Mouse (Mus musculus) heart, adult 2 months (tissue): ENCODE data around the gene Smim27. TPM values are rescaled to one million over a fixed set of nuclear protein-coding genes. Genes with fewer than 3 reads are reported as not detected.

Experiments
- DNase-seq, 2 experiments: peaks; one replicate each; pipeline ENCODE4 v3.0.0; 2021
- H3K27ac ChIP-seq: fragments of 200-600 bp; 2 replicates; pipeline ENCODE4 v1.8.1; 2022
- H3K27me3 ChIP-seq: fragments of 200-500 bp; 2 replicates; pipeline ENCODE4 v1.6.1; 2012; ENCODE audit warnings: mild to moderate bottlenecking, low read length, inconsistent platforms, mixed read lengths; ENCODE audit not compliant: control insufficient read depth, insufficient read depth
- H3K36me3 ChIP-seq: fragments of 200-500 bp; 2 replicates; pipeline ENCODE4 v1.6.1; 2012; ENCODE audit warnings: low read length, inconsistent platforms; ENCODE audit not compliant: control insufficient read depth, insufficient read depth
- H3K4me1 ChIP-seq: fragments of 200-500 bp; 2 replicates; pipeline ENCODE4 v1.6.1; 2011; ENCODE audit warnings: low read length; ENCODE audit not compliant: control insufficient read depth, insufficient read depth
- H3K4me3 ChIP-seq: fragments of 200-600 bp; 2 replicates; pipeline ENCODE4 v1.8.1; 2022
- H3K79me2 ChIP-seq: fragments of 200-500 bp; replicated peaks from 2 replicates; pipeline ENCODE4 v1.6.1; 2012; ENCODE audit warnings: mild to moderate bottlenecking, inconsistent platforms, low read length, moderate library complexity, mixed read lengths; ENCODE audit not compliant: control insufficient read depth, insufficient read depth
- H3K9ac ChIP-seq: fragments of 200-500 bp; 2 replicates; pipeline ENCODE4 v1.6.1; 2012; ENCODE audit warnings: low read depth, mild to moderate bottlenecking, control low read depth, inconsistent platforms, low read length, mixed read lengths
- CTCF ChIP-seq: fragments of 200-600 bp; IDR thresholded peaks from 2 replicates; pipeline ENCODE4 v1.8.1; 2022; ENCODE audit warnings: antibody characterized with exemption, mild to moderate bottlenecking, moderate library complexity
- EP300 ChIP-seq: fragments of 200-500 bp; IDR thresholded peaks from 2 replicates; pipeline ENCODE4 v1.6.1; 2011; ENCODE audit warnings: low read depth, low read length, control low read depth; ENCODE audit not compliant: insufficient read depth
- POLR2A ChIP-seq: fragments of 200-500 bp; IDR thresholded peaks from 2 replicates; pipeline ENCODE4 v1.6.1; 2011; ENCODE audit warnings: mild to moderate bottlenecking, low read depth, low read length, control low read depth; ENCODE audit not compliant: insufficient read depth
- WGBS: fragments of 180-500 bp; shearing (Covaris S2); methylation state at CpG from one replicate; pipeline ENCODE4 v1.1.7; 2018; 5-methylcytosine and 5-hydroxymethylcytosine counted together
- intact Hi-C: fragments of 180-260 bp; cut with DNase I; formaldehyde crosslinking; loops from one replicate; pipeline ENCODE4 v1.15.1; 2025
- polyA plus RNA-seq: library from polyadenylated mRNA; depleted of rRNA; stranded (reverse); fragments of >200 nt; gene quantifications from 2 replicates; pipeline ENCODE4 v1.2.3, GENCODE M21; 2012; rRNA removed
- total RNA-seq, 2 experiments: library from RNA; stranded (reverse); gene quantifications; 2 replicates each; pipeline ENCODE4 v1.2.3; 2021

The Smim27 gene
- total and polyA plus RNA-seq, 3 experiments: 18.1 to 46.7 (median 42.6) TPM

GRCm38 (mm10) chr4:40310796-40311383, 41.5 kb downstream of the Smim27 start:
- Histone ChIP-seq H3K9ac (no peak overlapping the region), H3K79me2 (no peaks in the 10 kb centered on the region), H3K4me3 (no peak overlapping the region), H3K27me3 (no peaks in the 10 kb centered on the region), H3K27ac (no peak overlapping the region), H3K36me3 (no peaks in the 10 kb centered on the region), H3K4me1 (no peaks in the 10 kb centered on the region)
- 78% methylated on average over 11 of the region's 11 CpGs for WGBS
- DNase-seq: no peak
- intact Hi-C loops: no loop called here
- no peak for TF ChIP-seq POLR2A
- no peak for TF ChIP-seq EP300
- no peak for TF ChIP-seq CTCF

DNA sequence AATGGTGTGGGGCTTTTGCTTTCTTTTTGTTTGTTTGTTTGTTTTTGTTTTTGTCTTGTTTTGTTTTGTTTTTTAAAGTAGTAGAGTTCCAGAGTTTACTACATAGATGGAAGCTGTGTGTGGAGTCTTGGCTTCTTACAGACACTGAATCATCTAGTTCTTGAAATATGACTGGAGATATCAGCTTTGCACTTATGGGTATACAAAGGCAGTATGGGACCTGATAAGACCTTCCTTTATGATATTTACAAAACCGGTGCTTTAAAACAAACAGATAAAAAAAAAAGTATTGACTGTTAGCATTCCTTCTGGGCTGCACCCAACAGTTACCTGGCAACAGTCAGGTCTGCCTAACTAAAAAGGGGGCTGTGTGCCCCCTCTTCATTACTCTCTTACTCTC, 42.8 kb downstream of the Smim27 start:
- no peak overlapping the region for H3K27ac ChIP-seq
- no peaks in the 10 kb centered on the region for H3K4me1 ChIP-seq
- intact Hi-C loops: no loop called here
- H3K27me3 ChIP-seq: no peaks in the 10 kb centered on the region
- TF ChIP-seq EP300 (no peak), CTCF (no peak), POLR2A (no peak)
- DNase-seq: no peak
- H3K79me2 ChIP-seq: no peaks in the 10 kb centered on the region
- H3K36me3 ChIP-seq: no peaks in the 10 kb centered on the region
- no peak overlapping the region for H3K9ac ChIP-seq
- WGBS: 63% methylated on average over 1 of the region's 1 CpGs
- H3K4me3 ChIP-seq: no peak overlapping the region

DNA sequence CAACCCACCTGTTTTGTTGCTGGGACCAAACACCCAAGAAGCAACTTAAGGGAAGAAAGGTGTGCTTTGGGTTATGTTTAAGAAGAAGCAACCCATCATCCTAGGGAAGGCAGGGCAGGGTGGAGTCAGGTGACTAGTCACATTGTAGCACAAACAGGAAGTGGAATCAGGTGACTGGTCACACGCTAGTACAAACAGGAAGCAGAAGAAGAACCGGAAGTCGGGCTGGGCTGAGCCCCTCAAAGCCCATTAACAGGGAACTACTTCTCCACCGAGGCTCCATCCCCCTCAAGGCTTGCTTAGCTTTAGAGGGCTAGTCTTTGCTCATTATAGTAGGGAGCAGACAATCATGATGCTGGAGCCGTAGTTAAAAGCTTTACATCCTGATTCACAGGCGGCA, 43.6 kb downstream of the Smim27 start:
- no peak overlapping the region for H3K9ac ChIP-seq
- H3K4me3 ChIP-seq: no peak overlapping the region
- H3K79me2 ChIP-seq: no peaks in the 10 kb centered on the region
- DNase-seq: no peak
- no peaks in the 10 kb centered on the region for H3K27me3 ChIP-seq
- TF ChIP-seq CTCF: no peak
- WGBS: 63% methylated on average over 6 of the region's 6 CpGs
- H3K27ac ChIP-seq: no peak overlapping the region
- no peaks in the 10 kb centered on the region for H3K4me1 ChIP-seq
- no peaks in the 10 kb centered on the region for H3K36me3 ChIP-seq
- intact Hi-C loops: no loop called here

GRCm38 (mm10) chr4:40317404-40317803, 48.0 kb downstream of the Smim27 start:
- TF ChIP-seq CTCF (no peak), EP300 (no peak), POLR2A (no peak)
- 71% methylated on average over 3 of the region's 3 CpGs for WGBS
- Histone ChIP-seq H3K4me3 (no peak overlapping the region), H3K36me3 (no peaks in the 10 kb centered on the region), H3K27me3 (no peaks in the 10 kb centered on the region), H3K79me2 (no peaks in the 10 kb centered on the region), H3K27ac (no peak overlapping the region), H3K4me1 (no peaks in the 10 kb centered on the region), H3K9ac (no peak overlapping the region)
- no peak for DNase-seq
- intact Hi-C loops: no loop called here

Other genes with a start within 250 kb of the Smim27 start
- 10 to 100 TPM; 28.3 to 29.6 TPM for gene Aco1, start 126.5 kb upstream of the Smim27 start, total RNA-seq
- 23.4 and 35.4 TPM in 2 replicates for gene Aco1, start 126.5 kb upstream of the Smim27 start, polyA plus RNA-seq
- gene Ddx58, start 29.8 kb upstream of the Smim27 start, total RNA-seq: 1 to 10 TPM; 6.4 to 7.2 TPM
- 7.7 and 11.1 TPM in 2 replicates for gene Ddx58, start 29.8 kb upstream of the Smim27 start, polyA plus RNA-seq
- gene Topors, start 271 bp downstream of the Smim27 start, total RNA-seq: 10 to 100 TPM in 1 of 2 experiments, 1 to 10 TPM in 1; 9.2 to 10.8 TPM
- gene Topors, start 271 bp downstream of the Smim27 start, polyA plus RNA-seq: 2.2 and 4.3 TPM in 2 replicates
- 100 to 1,000 TPM; 435 to 533 TPM for gene Ndufb6, start 9.8 kb downstream of the Smim27 start, total RNA-seq
- gene Ndufb6, start 9.8 kb downstream of the Smim27 start, polyA plus RNA-seq: 320 and 386 TPM in 2 replicates
- under 1 TPM in 1 of 2 experiments, not detected in 1; 0.14 TPM for gene Tmem215, start 202.6 kb downstream of the Smim27 start, total RNA-seq
- 0.12 and 0.38 TPM in 2 replicates for gene Tmem215, start 202.6 kb downstream of the Smim27 start, polyA plus RNA-seq